Mouse (Mus musculus): ENCODE measurements around the gene Dnajc4. TPM values are rescaled to one million over a fixed set of nuclear protein-coding genes. Genes with fewer than 3 reads are reported as not detected.

The Dnajc4 gene
- polyA plus RNA-seq, 1 experiment: 28.5 TPM

DNA sequence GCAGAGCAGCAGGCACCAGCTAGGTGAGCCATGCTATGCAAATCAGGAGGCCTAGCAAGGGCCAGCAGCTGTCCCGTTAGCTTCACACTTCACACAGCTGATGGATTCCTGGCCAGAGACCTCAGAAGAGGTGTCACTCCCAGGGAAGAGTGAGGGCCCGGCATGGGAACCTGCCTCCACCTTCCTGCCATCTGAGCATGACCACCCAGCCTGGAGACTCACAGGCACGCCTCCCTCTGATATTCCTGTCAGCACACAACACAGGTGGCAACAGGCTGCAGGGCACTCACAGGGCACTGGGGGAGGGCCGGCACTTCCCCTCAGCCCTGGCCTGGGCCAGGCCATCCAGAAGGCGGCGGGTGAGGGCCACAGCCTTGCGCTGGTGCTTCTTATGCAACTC lies 36.9 kb downstream of the Dnajc4 start:
- Histone ChIP-seq H3K36me3 (ENCODE audit: control insufficient read depth, insufficient read depth) (peaks cover 5% of the 10 kb centered on the region), H3K4me3 (no peak overlapping the region), H3ac (ENCODE audit: control insufficient read depth, insufficient read length) (no peak overlapping the region), H3K27me3 (ENCODE audit: control insufficient read depth, insufficient read depth, insufficient read length) (no peaks in the 10 kb centered on the region), H3K4me2 (ENCODE audit: low read depth) (no peak overlapping the region), H3K79me2 (ENCODE audit: control insufficient read depth, insufficient read depth) (no peaks in the 10 kb centered on the region)
- TF ChIP-seq CEBPB (IDR thresholded peaks at IDR 0.05; ENCODE audit: insufficient read depth, poor library complexity, severe bottlenecking) (no peak), TCF12 (IDR thresholded peaks at IDR 0.05; ENCODE audit: insufficient read depth, poor library complexity, severe bottlenecking) (no peak), SRF (IDR thresholded peaks at IDR 0.05; ENCODE audit: control insufficient read depth, insufficient read length, low read depth) (no peak), REST (IDR thresholded peaks at IDR 0.05; ENCODE audit: insufficient read depth, insufficient read length) (no peak), USF1 (IDR thresholded peaks at IDR 0.05; ENCODE audit: low read depth) (no peak), MYOG (IDR thresholded peaks at IDR 0.05; ENCODE audit: control insufficient read depth in 1 of 3, insufficient read depth in 1 of 3, insufficient read length in 2 of 3, low read depth in 2 of 3) (no peak), MYOD1 (IDR thresholded peaks at IDR 0.05; ENCODE audit: control insufficient read depth in 1 of 3, insufficient read length in 2 of 3, low read depth in 2 of 3) (no peak)

DNA sequence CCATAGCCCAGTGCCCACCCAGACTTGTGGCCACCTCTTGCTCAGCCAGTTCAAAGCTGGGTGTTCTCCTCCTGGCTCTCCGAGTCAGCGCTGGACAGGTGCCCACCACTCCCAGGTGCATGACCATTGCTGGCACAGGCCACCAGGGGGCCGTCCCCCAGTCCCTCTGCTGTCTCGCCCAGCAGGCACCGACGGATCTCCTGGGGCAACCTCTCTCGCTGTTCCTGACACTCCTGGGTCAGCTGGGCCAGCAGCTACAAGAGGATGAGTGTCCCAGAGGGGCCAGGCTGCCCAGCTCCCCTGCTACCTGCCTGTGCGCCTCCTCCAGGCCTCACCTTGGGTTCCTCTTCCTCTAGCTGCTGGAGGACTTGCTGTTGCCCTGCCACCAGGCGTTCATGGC lies 38.3 kb downstream of the Dnajc4 start:
- no peaks in the 10 kb centered on the region for H3K36me3 ChIP-seq (ENCODE audit: control insufficient read depth, insufficient read depth)
- no peak overlapping the region for H3K4me2 ChIP-seq (ENCODE audit: low read depth)
- no peaks in the 10 kb centered on the region for H3K27me3 ChIP-seq (ENCODE audit: control insufficient read depth, insufficient read depth, insufficient read length)
- no peaks in the 10 kb centered on the region for H3K79me2 ChIP-seq (ENCODE audit: control insufficient read depth, insufficient read depth)
- no peak overlapping the region for H3K4me3 ChIP-seq
- no peak overlapping the region for H3ac ChIP-seq (ENCODE audit: control insufficient read depth, insufficient read length)
- TF ChIP-seq POLR2A (IDR thresholded peaks at IDR 0.05; ENCODE audit: insufficient read length, low read depth) (no peak), E2F4 (IDR thresholded peaks at IDR 0.05; ENCODE audit: insufficient read depth) (no peak), CEBPB (IDR thresholded peaks at IDR 0.05; ENCODE audit: insufficient read depth, poor library complexity, severe bottlenecking) (no peak), USF1 (IDR thresholded peaks at IDR 0.05; ENCODE audit: low read depth) (no peak), MYOG (IDR thresholded peaks at IDR 0.05; ENCODE audit: control insufficient read depth in 1 of 3, insufficient read depth in 1 of 3, insufficient read length in 2 of 3, low read depth in 2 of 3) (peak in 2 of 3 experiments; percentile 2 to 22), POLR2AphosphoS2 (IDR thresholded peaks at IDR 0.05; ENCODE audit: insufficient read length, low read depth) (peak; percentile 59), MAX (IDR thresholded peaks at IDR 0.05; ENCODE audit: low read depth) (no peak), SRF (IDR thresholded peaks at IDR 0.05; ENCODE audit: control insufficient read depth, insufficient read length, low read depth) (no peak), TCF12 (IDR thresholded peaks at IDR 0.05; ENCODE audit: insufficient read depth, poor library complexity, severe bottlenecking) (no peak), MYOD1 (IDR thresholded peaks at IDR 0.05; ENCODE audit: control insufficient read depth in 1 of 3, insufficient read length in 2 of 3, low read depth in 2 of 3) (peak in 1 of 3 experiments; percentile 43), REST (IDR thresholded peaks at IDR 0.05; ENCODE audit: insufficient read depth, insufficient read length) (no peak), TCF3 (IDR thresholded peaks at IDR 0.05; ENCODE audit: insufficient read length, low read depth) (no peak)

DNA sequence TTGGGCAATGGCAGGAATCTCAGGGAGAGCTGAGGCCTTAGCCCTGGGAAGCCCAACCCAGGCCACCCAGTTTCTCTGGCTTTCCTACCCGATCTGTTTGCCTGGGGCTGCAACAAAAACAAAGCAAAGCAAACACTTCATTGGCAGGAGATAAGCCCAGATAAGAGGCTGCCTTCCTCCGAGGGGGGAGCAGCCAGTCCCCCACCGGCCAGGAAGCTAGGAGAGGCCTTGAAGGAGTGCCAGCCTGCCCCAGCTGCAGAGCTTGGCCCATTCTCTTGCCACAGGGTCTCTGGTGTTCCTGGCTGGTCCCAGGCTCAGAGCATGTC lies 39.7 kb downstream of the Dnajc4 start:
- Histone ChIP-seq H3K4me3 (peak overlapping the region; percentile 86), H3K36me3 (ENCODE audit: control insufficient read depth, insufficient read depth) (no peaks in the 10 kb centered on the region), H3K79me2 (ENCODE audit: control insufficient read depth, insufficient read depth) (no peaks in the 10 kb centered on the region), H3K27me3 (ENCODE audit: control insufficient read depth, insufficient read depth, insufficient read length) (no peaks in the 10 kb centered on the region), H3ac (ENCODE audit: control insufficient read depth, insufficient read length) (peak overlapping the region; percentile 63), H3K4me2 (ENCODE audit: low read depth) (peak overlapping the region; percentile 98)
- no peak for TF ChIP-seq SRF (IDR thresholded peaks at IDR 0.05; ENCODE audit: control insufficient read depth, insufficient read length, low read depth)
- TF ChIP-seq CEBPB (IDR thresholded peaks at IDR 0.05; ENCODE audit: insufficient read depth, poor library complexity, severe bottlenecking): no peak
- TF ChIP-seq POLR2A (IDR thresholded peaks at IDR 0.05; ENCODE audit: insufficient read length, low read depth): peak; percentile 14
- no peak for TF ChIP-seq E2F4 (IDR thresholded peaks at IDR 0.05; ENCODE audit: insufficient read depth)
- TF ChIP-seq USF1 (IDR thresholded peaks at IDR 0.05; ENCODE audit: low read depth): no peak
- no peak for TF ChIP-seq REST (IDR thresholded peaks at IDR 0.05; ENCODE audit: insufficient read depth, insufficient read length)
- peak in 1 of 3 experiments; percentile 6 for TF ChIP-seq MYOG (IDR thresholded peaks at IDR 0.05; ENCODE audit: control insufficient read depth in 1 of 3, insufficient read depth in 1 of 3, insufficient read length in 2 of 3, low read depth in 2 of 3)
- TF ChIP-seq POLR2AphosphoS2 (IDR thresholded peaks at IDR 0.05; ENCODE audit: insufficient read length, low read depth): peak; percentile 6
- no peak for TF ChIP-seq MYOD1 (IDR thresholded peaks at IDR 0.05; ENCODE audit: control insufficient read depth in 1 of 3, insufficient read length in 2 of 3, low read depth in 2 of 3)

DNA sequence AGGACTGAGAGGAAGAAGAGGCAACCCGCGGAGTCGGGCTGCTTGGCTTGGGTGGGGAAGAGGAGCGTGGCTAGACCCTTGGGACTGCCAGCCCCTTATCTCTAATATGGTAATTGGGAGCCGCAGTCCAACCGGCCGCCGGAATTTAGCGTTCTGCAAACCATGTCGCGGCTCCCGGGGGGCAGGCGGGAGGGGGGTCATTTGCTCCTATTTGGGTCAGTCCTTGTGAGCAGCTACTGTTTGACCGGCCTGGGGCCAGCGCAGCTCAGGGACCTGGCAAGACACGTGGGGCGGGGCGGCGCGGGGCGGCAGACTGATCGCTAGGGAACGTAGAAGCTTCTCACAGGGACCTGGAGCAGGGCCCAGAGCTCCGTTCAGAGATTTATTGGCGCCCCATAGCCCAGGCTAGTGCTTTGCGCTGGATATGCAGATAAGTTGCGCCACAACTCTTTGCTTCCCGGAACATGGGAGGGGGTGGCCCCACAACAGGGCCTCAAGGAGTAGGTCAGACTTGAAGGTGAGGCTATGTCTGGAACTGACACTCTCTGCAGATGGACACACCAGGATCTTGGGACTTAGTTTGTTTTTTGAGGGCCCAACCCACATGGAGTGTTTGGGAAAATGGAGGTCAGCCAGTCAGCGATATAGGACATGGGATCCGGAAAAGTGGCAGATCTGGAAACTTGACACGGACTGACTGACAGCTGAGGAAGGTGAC lies 40.2 kb downstream of the Dnajc4 start:
- TF ChIP-seq MAX (IDR thresholded peaks at IDR 0.05; ENCODE audit: low read depth) (no peak), POLR2AphosphoS2 (IDR thresholded peaks at IDR 0.05; ENCODE audit: insufficient read length, low read depth) (peak; percentile 88), SRF (IDR thresholded peaks at IDR 0.05; ENCODE audit: control insufficient read depth, insufficient read length, low read depth) (no peak), MYOD1 (IDR thresholded peaks at IDR 0.05; ENCODE audit: control insufficient read depth in 1 of 3, insufficient read length in 2 of 3, low read depth in 2 of 3) (peak in 1 of 3 experiments; percentile 8), REST (IDR thresholded peaks at IDR 0.05; ENCODE audit: insufficient read depth, insufficient read length) (no peak), CEBPB (IDR thresholded peaks at IDR 0.05; ENCODE audit: insufficient read depth, poor library complexity, severe bottlenecking) (0 out of 2 replicates have a peak, but pooled peaks have one; percentile 12), USF1 (IDR thresholded peaks at IDR 0.05; ENCODE audit: low read depth) (no peak), TCF12 (IDR thresholded peaks at IDR 0.05; ENCODE audit: insufficient read depth, poor library complexity, severe bottlenecking) (no peak), POLR2A (IDR thresholded peaks at IDR 0.05; ENCODE audit: insufficient read length, low read depth) (peak; percentile 54), E2F4 (IDR thresholded peaks at IDR 0.05; ENCODE audit: insufficient read depth) (no peak), MYOG (IDR thresholded peaks at IDR 0.05; ENCODE audit: control insufficient read depth in 1 of 3, insufficient read depth in 1 of 3, insufficient read length in 2 of 3, low read depth in 2 of 3) (no peak), TCF3 (IDR thresholded peaks at IDR 0.05; ENCODE audit: insufficient read length, low read depth) (no peak)
- H3K79me2 ChIP-seq (ENCODE audit: control insufficient read depth, insufficient read depth): no peaks in the 10 kb centered on the region
- H3ac ChIP-seq (ENCODE audit: control insufficient read depth, insufficient read length): peak overlapping the region; percentile 63
- H3K36me3 ChIP-seq (ENCODE audit: control insufficient read depth, insufficient read depth): no peaks in the 10 kb centered on the region
- peak overlapping the region; percentile 86 for H3K4me3 ChIP-seq
- H3K27me3 ChIP-seq (ENCODE audit: control insufficient read depth, insufficient read depth, insufficient read length): no peaks in the 10 kb centered on the region
- H3K4me2 ChIP-seq (ENCODE audit: low read depth): peak overlapping the region; percentile 98
